Mouse (Mus musculus) embryonic facial prominence, embryonic 15.5 days (tissue): ENCODE data around the gene Noc2l. TPM values are rescaled to one million over a fixed set of nuclear protein-coding genes. Genes with fewer than 3 reads are reported as not detected.

Experiments
- ATAC-seq: fragments of 200-750 bp; cut with Nextera tagmentation; 2 replicates; pipeline ENCODE4 v1.8.0; 2017; ENCODE audit warnings: low read depth, moderate TSS enrichment; ENCODE audit not compliant: insufficient number of reproducible peaks, low FRiP score, low TSS enrichment
- H3K27ac ChIP-seq: fragments of 300-500 bp; sonication (generic); replicated peaks from 2 replicates; pipeline ENCODE4 v1.5.1; 2015; ENCODE audit warnings: mild to moderate bottlenecking, inconsistent platforms
- H3K27me3 ChIP-seq: fragments of 300-500 bp; sonication (generic); 2 replicates; pipeline ENCODE4 v1.6.1; 2015; ENCODE audit warnings: inconsistent platforms
- H3K36me3 ChIP-seq: fragments of 300-500 bp; sonication (generic); 2 replicates; pipeline ENCODE4 v1.6.1; 2015; ENCODE audit warnings: mild to moderate bottlenecking, inconsistent platforms
- H3K4me1 ChIP-seq: fragments of 300-500 bp; sonication (generic); 2 replicates; pipeline ENCODE4 v1.6.1; 2015; ENCODE audit warnings: inconsistent platforms
- H3K4me2 ChIP-seq: fragments of 300-500 bp; sonication (generic); replicated peaks from 2 replicates; pipeline ENCODE4 v1.6.1; 2015; ENCODE audit warnings: mild to moderate bottlenecking, inconsistent platforms
- H3K4me3 ChIP-seq: fragments of 300-500 bp; sonication (generic); replicated peaks from 2 replicates; pipeline ENCODE4 v1.5.1; 2015; ENCODE audit warnings: mild to moderate bottlenecking, inconsistent platforms
- H3K9ac ChIP-seq: fragments of 300-500 bp; sonication (generic); 2 replicates; pipeline ENCODE4 v1.6.1; 2015; ENCODE audit warnings: inconsistent platforms
- H3K9me3 ChIP-seq: fragments of 300-500 bp; sonication (generic); replicated peaks from 2 replicates; pipeline ENCODE4 v1.6.1; 2016; ENCODE audit warnings: inconsistent platforms
- WGBS: fragments of 180-500 bp; shearing (Covaris S2); methylation state at CpG from one replicate; pipeline ENCODE4 v1.1.7; 2015; 5-methylcytosine and 5-hydroxymethylcytosine counted together
- polyA plus RNA-seq: library from polyadenylated mRNA; unstranded; fragments of >200 nt; fragmentation: Nextera tagmentation; extraction: Ambion mirVana; gene quantifications from 2 replicates; pipeline ENCODE4 v1.2.1, GENCODE M21; 2015

The Noc2l gene
- polyA plus RNA-seq: 68.0 and 71.9 TPM in 2 replicates

DNA sequence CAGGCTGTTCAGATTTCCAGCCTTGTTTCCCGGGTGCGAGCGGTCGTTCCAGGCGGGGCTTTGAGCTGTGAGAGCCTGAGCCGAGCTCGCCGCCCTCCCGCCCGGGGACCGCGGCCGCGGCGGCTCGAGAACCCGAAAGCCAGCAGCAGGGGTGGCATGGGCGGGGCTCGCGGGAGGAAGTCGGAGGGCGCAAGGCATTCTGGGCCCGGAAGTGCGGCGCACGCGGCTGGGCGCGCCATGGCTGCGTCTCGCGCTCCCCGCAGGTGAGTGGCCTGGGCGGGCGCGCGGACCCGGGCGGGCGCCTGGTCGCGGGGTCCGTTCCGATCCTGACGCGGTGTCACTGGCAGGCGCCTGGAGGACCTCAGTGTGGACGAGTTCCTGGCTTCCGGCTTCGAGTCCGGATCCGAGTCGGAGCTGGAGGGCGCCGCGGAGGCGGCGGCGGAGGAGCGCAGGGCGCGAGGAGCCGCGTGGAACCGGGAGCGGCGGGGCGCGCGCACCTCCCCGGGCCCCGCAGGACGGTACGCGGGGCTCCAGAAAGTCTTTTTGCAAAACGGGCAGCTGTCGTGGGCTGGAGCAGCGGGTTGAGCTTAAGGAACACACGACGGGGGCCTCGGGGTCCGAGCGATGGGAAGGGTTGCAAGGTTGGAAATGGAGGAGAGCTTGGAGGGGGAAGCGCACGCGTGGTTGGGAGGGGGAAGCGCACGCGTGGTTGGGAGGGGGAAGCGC, at the start of gene Noc2l:
Noc2l (plus strand) TSS at position 203 of the 726 bp plus-strand sequence.
- Histone ChIP-seq H3K9ac (peak within 1 kb of the TSS; percentile 72), H3K27me3 (no peaks in the 10 kb centered on the region), H3K27ac (peak within 1 kb of the TSS; percentile 90), H3K4me1 (peaks cover 31% of the 10 kb centered on the region), H3K4me2 (peak within 1 kb of the TSS; percentile 94), H3K9me3 (no peaks in the 10 kb centered on the region), H3K36me3 (peaks cover 60% of the 10 kb centered on the region), H3K4me3 (peak within 1 kb of the TSS; percentile 70)
- peak; percentile 91 for ATAC-seq
- WGBS: under 1% methylated on average over 87 of the region's 90 CpGs

DNA sequence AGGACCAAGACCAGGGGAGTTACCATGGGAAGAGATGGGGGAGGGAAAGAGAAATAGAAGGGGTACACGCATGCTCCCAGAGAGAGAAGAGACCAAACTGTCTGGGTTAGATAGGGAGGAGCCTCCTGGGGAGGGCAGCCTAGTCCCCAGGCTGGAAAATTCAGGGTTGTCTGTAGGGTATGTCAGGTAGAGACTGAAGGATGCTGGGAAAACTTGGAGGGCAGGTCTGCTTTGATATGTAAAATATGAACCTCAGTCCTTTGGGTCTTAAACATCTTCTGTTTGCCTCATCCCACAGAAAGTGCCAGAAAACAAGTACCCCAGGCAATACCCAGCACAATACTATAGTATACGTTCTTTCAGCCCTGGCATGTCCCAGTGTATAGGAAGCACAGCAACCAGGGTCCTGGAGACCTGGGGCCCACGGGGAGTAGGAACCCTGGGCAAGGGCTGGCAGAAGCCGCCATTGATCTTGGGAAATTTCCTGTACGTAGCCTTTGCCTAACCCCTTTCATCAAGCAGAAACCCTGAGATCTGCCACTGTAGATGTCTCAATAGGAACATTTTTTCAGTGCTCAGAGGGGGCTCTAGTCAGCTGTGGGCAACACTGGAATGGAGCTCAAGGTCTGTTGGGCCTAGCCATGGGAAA, 47.5 kb upstream of the Noc2l start:
- Histone ChIP-seq H3K4me2 (no peak overlapping the region), H3K36me3 (peaks cover 27% of the 10 kb centered on the region), H3K4me1 (peaks cover 75% of the 10 kb centered on the region), H3K4me3 (no peak overlapping the region), H3K9ac (no peak overlapping the region), H3K27me3 (no peaks in the 10 kb centered on the region), H3K9me3 (no peaks in the 10 kb centered on the region), H3K27ac (0 out of 2 replicates have a peak overlapping the region, but pooled peaks have one; percentile 8)
- WGBS: 46% methylated on average over 5 of the region's 5 CpGs
- no peak for ATAC-seq

- WGBS: 23% methylated on average over 6 of the region's 6 CpGs
- H3K4me1 ChIP-seq: peaks cover 81% of the 10 kb centered on the region
- H3K9me3 ChIP-seq: no peaks in the 10 kb centered on the region
- ATAC-seq: peak; percentile 13; the same call in 1 of the 2 replicates
- H3K4me2 ChIP-seq: no peak overlapping the region
- 0 out of 2 replicates have a peak overlapping the region, but pooled peaks have one; percentile 8 for H3K27ac ChIP-seq
- H3K9ac ChIP-seq: no peak overlapping the region
- H3K27me3 ChIP-seq: no peaks in the 10 kb centered on the region
- peaks cover 27% of the 10 kb centered on the region for H3K36me3 ChIP-seq
- no peak overlapping the region for H3K4me3 ChIP-seq
Observed at GRCm38 (mm10) chr4:156188811-156189323, 46.9 kb upstream of the Noc2l start.

DNA sequence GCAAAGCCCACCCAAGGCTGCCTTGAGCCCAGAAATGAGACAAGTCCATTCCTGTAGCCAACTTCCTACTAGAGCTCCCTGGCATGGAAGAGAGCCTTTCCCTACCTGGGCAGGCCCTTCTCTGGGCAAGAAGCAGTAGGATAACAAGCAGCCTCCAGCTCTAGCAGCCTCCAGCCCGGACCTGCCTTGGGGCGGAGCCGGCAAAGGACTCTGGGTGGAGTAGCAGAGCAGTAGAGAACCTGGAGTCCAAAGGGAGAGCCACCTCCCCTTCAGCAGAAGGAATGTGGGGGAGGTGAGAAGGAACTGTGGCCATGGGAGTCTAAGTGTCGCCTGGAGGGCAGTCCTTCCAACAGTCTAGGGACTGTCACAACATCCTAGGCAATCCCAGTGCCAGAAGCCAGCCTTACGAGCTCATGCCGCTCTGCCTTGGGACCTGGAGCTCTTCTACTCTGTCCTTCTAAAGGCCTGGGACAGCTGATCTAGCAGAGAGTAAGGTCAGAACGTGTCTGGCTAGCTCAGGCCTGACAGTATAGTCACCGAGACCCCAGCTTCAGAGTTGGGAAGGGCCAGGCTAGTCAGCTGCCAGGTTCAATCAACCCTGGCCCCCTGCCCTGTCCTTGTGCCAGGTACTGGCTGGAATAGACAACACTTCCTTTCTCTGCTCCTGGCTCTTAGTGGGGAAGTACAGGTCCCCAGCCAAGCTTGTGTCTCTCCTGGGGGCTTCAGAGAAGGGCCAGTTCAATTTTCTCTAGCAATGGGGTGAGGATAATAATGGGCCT, 43.2 kb upstream of the Noc2l start:
- WGBS: 38% methylated on average over 8 of the region's 8 CpGs
- Histone ChIP-seq H3K36me3 (peaks cover 23% of the 10 kb centered on the region), H3K9ac (no peak overlapping the region)

DNA sequence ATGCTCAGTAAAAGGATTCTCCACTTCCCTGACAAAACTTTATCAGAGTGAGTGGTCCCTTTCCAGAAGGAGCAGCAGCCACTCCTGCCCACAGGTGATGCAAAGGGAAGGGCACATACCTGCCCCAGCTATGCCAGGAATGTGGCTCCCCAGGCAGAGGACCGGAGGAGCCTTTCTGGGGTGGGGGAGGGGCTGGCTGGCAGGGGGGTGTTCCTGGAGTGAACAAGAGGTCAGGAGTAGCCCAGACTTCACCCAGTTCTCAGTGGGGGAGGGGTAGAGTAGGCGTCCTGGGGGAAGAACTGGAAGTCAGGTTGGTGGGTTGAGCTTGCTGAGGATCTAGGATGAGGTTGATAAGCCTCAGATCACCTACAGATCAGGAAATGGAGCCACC, 42.6 kb upstream of the Noc2l start:
- H3K4me1 ChIP-seq: peaks cover 76% of the 10 kb centered on the region
- H3K36me3 ChIP-seq: peaks cover 23% of the 10 kb centered on the region
- peak overlapping the region; percentile 75 for H3K27ac ChIP-seq

More for the DNA sequence above, 43.2 kb upstream of the Noc2l start:
- H3K27me3 ChIP-seq: no peaks in the 10 kb centered on the region
- H3K4me1 ChIP-seq: peaks cover 78% of the 10 kb centered on the region
- peak overlapping the region; percentile 8; the same call in 1 of the 2 replicates for H3K4me2 ChIP-seq
- H3K9me3 ChIP-seq: no peaks in the 10 kb centered on the region
- H3K27ac ChIP-seq: peak overlapping the region; percentile 75
- ATAC-seq: no peak
- H3K4me3 ChIP-seq: no peak overlapping the region

GRCm38 (mm10) chr4:156193906-156194305, 41.9 kb upstream of the Noc2l start:
- WGBS: 60% methylated on average over 5 of the region's 5 CpGs
- H3K4me3 ChIP-seq: no peak overlapping the region
- no peaks in the 10 kb centered on the region for H3K27me3 ChIP-seq
- peak overlapping the region; percentile 8; the same call in 1 of the 2 replicates for H3K4me2 ChIP-seq
- H3K36me3 ChIP-seq: peaks cover 23% of the 10 kb centered on the region
- H3K4me1 ChIP-seq: peaks cover 69% of the 10 kb centered on the region
- H3K9ac ChIP-seq: no peak overlapping the region
- ATAC-seq: no peak
- no peaks in the 10 kb centered on the region for H3K9me3 ChIP-seq
- H3K27ac ChIP-seq: peak overlapping the region; percentile 75; the same call in 1 of the 2 replicates

More for the DNA sequence above, 42.6 kb upstream of the Noc2l start:
- no peak overlapping the region for H3K4me3 ChIP-seq
- 21% methylated on average over 2 of the region's 2 CpGs for WGBS
- no peak for ATAC-seq
- H3K9me3 ChIP-seq: no peaks in the 10 kb centered on the region
- H3K27me3 ChIP-seq: no peaks in the 10 kb centered on the region
- H3K9ac ChIP-seq: no peak overlapping the region
- peak overlapping the region; percentile 8 for H3K4me2 ChIP-seq

DNA sequence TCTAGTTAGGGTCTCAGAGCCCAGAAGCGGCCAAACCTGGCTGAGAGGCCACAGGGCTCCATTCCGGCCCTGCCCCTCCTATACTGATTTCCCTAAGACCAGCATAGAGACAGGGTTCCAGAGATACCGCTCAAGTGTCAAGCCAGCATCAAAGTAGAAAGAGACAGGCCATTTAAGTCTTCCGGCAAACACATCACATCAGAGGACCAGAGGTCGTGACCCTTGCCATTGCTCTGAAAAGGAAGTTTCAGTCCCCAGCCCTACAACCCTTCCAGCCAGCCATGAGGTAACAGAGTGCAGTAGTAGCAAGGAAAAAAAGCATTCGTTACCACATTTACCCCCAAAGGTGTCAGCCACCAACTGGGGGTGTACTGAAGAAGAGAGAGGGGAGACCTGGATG, 41.5 kb upstream of the Noc2l start:
- no peak overlapping the region for H3K27ac ChIP-seq
- H3K9ac ChIP-seq: no peak overlapping the region
- no peaks in the 10 kb centered on the region for H3K27me3 ChIP-seq
- H3K4me2 ChIP-seq: 0 out of 2 replicates have a peak overlapping the region, but pooled peaks have one; percentile 8
- no peaks in the 10 kb centered on the region for H3K9me3 ChIP-seq
- ATAC-seq: no peak
- 0 out of 2 replicates have a peak overlapping the region, but pooled peaks have one; percentile 93 for H3K4me3 ChIP-seq
- H3K36me3 ChIP-seq: peaks cover 23% of the 10 kb centered on the region
- 48% methylated on average over 6 of the region's 6 CpGs for WGBS
- H3K4me1 ChIP-seq: peaks cover 64% of the 10 kb centered on the region

DNA sequence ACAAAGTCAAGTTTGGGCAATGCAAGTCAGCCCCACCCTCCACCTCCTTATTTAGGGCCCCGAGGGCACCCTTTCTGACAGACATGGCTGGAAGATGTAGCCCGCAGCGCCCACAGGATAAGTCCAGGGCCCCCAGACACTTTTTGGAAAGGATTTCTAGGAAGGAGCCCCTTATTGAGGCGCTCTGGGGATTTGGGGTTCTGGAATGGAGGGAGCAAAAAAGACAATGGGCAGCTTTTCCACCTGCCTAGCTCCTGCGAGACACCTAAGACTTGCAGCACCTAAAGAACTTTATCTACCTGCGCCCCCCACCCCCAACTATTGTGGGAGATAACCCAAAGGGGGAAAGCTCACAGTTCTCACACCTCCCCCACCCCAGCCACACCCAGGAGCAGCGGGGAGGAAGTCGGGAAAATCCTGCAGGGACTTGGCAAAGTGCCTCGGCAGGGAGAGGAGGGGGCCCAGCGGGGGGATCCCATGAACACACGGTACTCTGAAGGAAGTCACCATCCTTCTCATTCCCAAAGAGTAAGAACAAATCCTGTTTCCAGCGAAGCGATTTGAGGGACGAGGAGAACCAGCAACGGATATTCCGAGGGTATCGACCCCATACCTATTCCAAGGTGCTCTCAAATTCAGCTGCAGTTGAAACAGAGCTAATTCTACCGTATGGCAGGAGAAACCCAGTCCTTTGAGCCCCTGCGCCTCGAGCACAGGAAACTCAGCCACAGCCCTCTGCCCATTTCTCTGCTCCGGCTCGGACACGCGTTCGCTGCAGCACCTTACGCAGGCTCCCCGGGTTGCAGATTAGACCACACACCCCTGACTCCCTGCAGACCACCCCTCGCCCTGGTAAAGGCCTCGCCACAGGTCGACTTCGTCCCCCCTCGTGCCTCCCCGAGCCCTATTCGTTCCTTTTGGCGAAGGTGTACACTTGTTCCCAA, 39.6 kb upstream of the Noc2l start:
- Histone ChIP-seq H3K4me3 (peak overlapping the region; percentile 93), H3K4me1 (peaks cover 56% of the 10 kb centered on the region), H3K27ac (peak overlapping the region; percentile 76), H3K9ac (peak overlapping the region; percentile 86), H3K4me2 (peak overlapping the region; percentile 92), H3K9me3 (no peaks in the 10 kb centered on the region), H3K27me3 (no peaks in the 10 kb centered on the region), H3K36me3 (peaks cover 15% of the 10 kb centered on the region)
- 3% methylated on average over 35 of the region's 35 CpGs for WGBS
- no peak for ATAC-seq

DNA sequence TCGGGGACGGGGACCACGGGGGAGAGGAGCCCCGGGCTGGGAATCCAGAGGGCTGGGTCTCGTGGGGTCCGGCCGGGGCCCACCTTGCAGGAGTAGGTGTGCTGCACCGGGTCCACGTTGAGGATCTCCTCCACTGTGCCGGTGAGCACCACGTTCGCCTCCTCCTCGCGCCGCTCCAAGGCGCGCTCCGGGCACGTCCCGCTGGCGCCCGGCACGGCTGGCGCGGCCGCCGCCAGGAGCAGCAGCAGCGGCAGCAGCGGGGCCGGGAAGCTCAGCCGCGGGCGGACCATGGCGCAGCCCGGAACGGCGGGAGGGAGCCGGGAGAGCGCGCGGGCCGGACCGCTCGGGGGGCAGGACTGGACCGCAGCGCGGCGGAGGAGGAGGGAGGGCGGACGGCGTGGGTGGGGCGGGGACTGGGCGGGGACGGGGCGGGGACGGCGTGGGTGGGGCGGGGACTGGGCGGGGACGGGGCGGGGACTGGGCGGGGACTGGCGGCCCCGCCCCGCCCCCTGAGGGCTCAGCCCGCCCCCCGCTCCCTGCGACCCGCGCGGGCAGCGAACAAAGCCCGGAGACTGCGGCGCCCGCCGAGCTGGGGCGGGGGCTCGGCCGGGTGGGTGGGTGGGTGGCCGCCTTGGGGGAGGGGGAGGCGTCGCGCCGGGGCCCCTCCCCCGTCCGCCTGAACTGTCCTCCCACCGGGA, 38.5 kb upstream of the Noc2l start, which contains the start of gene Agrn:
Agrn (minus strand) TSS at position 358 of the 698 bp plus-strand sequence.
- peak; percentile 86 for ATAC-seq
- WGBS: 1% methylated on average over 23 of the region's 88 CpGs
- H3K4me3 ChIP-seq: peak within 1 kb of the TSS; percentile 93
- H3K36me3 ChIP-seq: peaks cover 6% of the 10 kb centered on the region; the same call in 1 of the 2 replicates
- no peaks in the 10 kb centered on the region for H3K9me3 ChIP-seq
- H3K4me2 ChIP-seq: peak within 1 kb of the TSS; percentile 92
- H3K4me1 ChIP-seq: peaks cover 50% of the 10 kb centered on the region
- no peaks in the 10 kb centered on the region for H3K27me3 ChIP-seq
- H3K9ac ChIP-seq: peak within 1 kb of the TSS; percentile 86
- H3K27ac ChIP-seq: peak within 1 kb of the TSS; percentile 90
